Mouse (Mus musculus): ENCODE data around the gene Abcg5. TPM values are rescaled to one million over a fixed set of nuclear protein-coding genes. Genes with fewer than 3 reads are reported as not detected.

Gene Abcg5
- polyA plus RNA-seq, 1 experiment from 2014 or later = 0.43 TPM

- no peak for ATAC-seq (replicated peaks; ENCODE audit: insufficient number of reproducible peaks, low FRiP score, low TSS enrichment)
- no peaks in the 10 kb centered on the region; the same call in none of the 2 replicates for H3K27me3 ChIP-seq (ENCODE audit: control insufficient read depth, insufficient read depth, low read length)
- WGBS (ENCODE audit: insufficient replicate concordance) = 66% methylated on average over 2 of the region's 2 CpGs
Observed at GRCm38 (mm10) chr17:84693741-84694140, 10.9 kb upstream of the Abcg5 start.

GRCm38 (mm10) chr17:84690111-84690510 lies 7.3 kb upstream of the Abcg5 start:
- H3K4me3 ChIP-seq (ENCODE audit: low read depth, low read length) = no peak overlapping the region
- H3K27ac ChIP-seq (ENCODE audit: low read depth, low read length) = no peak overlapping the region
- no peaks in the 10 kb centered on the region for H3K9me3 ChIP-seq (replicated peaks; ENCODE audit: control insufficient read depth, low read length)
- no peaks in the 10 kb centered on the region; the same call in 1 of the 2 replicates for H3K27me3 ChIP-seq (ENCODE audit: control insufficient read depth, insufficient read depth, low read length)
- H3K4me1 ChIP-seq (ENCODE audit: control insufficient read depth, insufficient read depth, low read length) = no peaks in the 10 kb centered on the region
- no peak for ATAC-seq (replicated peaks; ENCODE audit: insufficient number of reproducible peaks, low FRiP score, low TSS enrichment)
- H3K9ac ChIP-seq (ENCODE audit: low read depth, low read length) = no peak overlapping the region
- no peaks in the 10 kb centered on the region for H3K36me3 ChIP-seq (ENCODE audit: control insufficient read depth, insufficient read depth, low read length)
- WGBS (ENCODE audit: insufficient replicate concordance) = 73% methylated on average over 5 of the region's 5 CpGs
- H3K4me2 ChIP-seq = no peak overlapping the region

More at GRCm38 (mm10) chr17:84693741-84694140, 10.9 kb upstream of the Abcg5 start:
- H3K9ac ChIP-seq (ENCODE audit: low read depth, low read length) = no peak overlapping the region
- H3K4me2 ChIP-seq = no peak overlapping the region
- H3K27ac ChIP-seq (ENCODE audit: low read depth, low read length) = no peak overlapping the region
- H3K4me1 ChIP-seq (ENCODE audit: control insufficient read depth, insufficient read depth, low read length) = no peaks in the 10 kb centered on the region
- no peak overlapping the region for H3K4me3 ChIP-seq (ENCODE audit: low read depth, low read length)
- H3K9me3 ChIP-seq (replicated peaks; ENCODE audit: control insufficient read depth, low read length) = no peaks in the 10 kb centered on the region
- H3K36me3 ChIP-seq (ENCODE audit: control insufficient read depth, insufficient read depth, low read length) = no peaks in the 10 kb centered on the region

GRCm38 (mm10) chr17:84689316-84689715 lies 6.5 kb upstream of the Abcg5 start:
- 79% methylated on average over 5 of the region's 5 CpGs for WGBS (ENCODE audit: insufficient replicate concordance)

GRCm38 (mm10) chr17:84688834-84689233 lies 6.0 kb upstream of the Abcg5 start:
- Histone ChIP-seq H3K27me3 (ENCODE audit: control insufficient read depth, insufficient read depth, low read length) (no peaks in the 10 kb centered on the region; the same call in 1 of the 2 replicates), H3K9me3 (replicated peaks; ENCODE audit: control insufficient read depth, low read length) (no peaks in the 10 kb centered on the region), H3K36me3 (ENCODE audit: control insufficient read depth, insufficient read depth, low read length) (no peaks in the 10 kb centered on the region), H3K4me1 (ENCODE audit: control insufficient read depth, insufficient read depth, low read length) (no peaks in the 10 kb centered on the region), H3K4me3 (ENCODE audit: low read depth, low read length) (no peak overlapping the region), H3K27ac (ENCODE audit: low read depth, low read length) (no peak overlapping the region), H3K9ac (ENCODE audit: low read depth, low read length) (no peak overlapping the region), H3K4me2 (no peak overlapping the region)
- no peak for ATAC-seq (replicated peaks; ENCODE audit: insufficient number of reproducible peaks, low FRiP score, low TSS enrichment)
- 80% methylated on average over 11 of the region's 11 CpGs for WGBS (ENCODE audit: insufficient replicate concordance)

More at GRCm38 (mm10) chr17:84689316-84689715, 6.5 kb upstream of the Abcg5 start:
- Histone ChIP-seq H3K9me3 (replicated peaks; ENCODE audit: control insufficient read depth, low read length) (no peaks in the 10 kb centered on the region), H3K4me2 (no peak overlapping the region), H3K36me3 (ENCODE audit: control insufficient read depth, insufficient read depth, low read length) (no peaks in the 10 kb centered on the region), H3K27me3 (ENCODE audit: control insufficient read depth, insufficient read depth, low read length) (no peaks in the 10 kb centered on the region; the same call in 1 of the 2 replicates), H3K4me1 (ENCODE audit: control insufficient read depth, insufficient read depth, low read length) (no peaks in the 10 kb centered on the region), H3K4me3 (ENCODE audit: low read depth, low read length) (no peak overlapping the region), H3K27ac (ENCODE audit: low read depth, low read length) (no peak overlapping the region), H3K9ac (ENCODE audit: low read depth, low read length) (no peak overlapping the region)
- no peak for ATAC-seq (replicated peaks; ENCODE audit: insufficient number of reproducible peaks, low FRiP score, low TSS enrichment)

- H3K27me3 ChIP-seq (ENCODE audit: control insufficient read depth, insufficient read depth, low read length) = no peaks in the 10 kb centered on the region; the same call in 1 of the 2 replicates
- ATAC-seq (replicated peaks; ENCODE audit: insufficient number of reproducible peaks, low FRiP score, low TSS enrichment) = no peak
- H3K9me3 ChIP-seq (replicated peaks; ENCODE audit: control insufficient read depth, low read length) = no peaks in the 10 kb centered on the region
- H3K4me3 ChIP-seq (ENCODE audit: low read depth, low read length) = no peak overlapping the region
- no peaks in the 10 kb centered on the region for H3K4me1 ChIP-seq (ENCODE audit: control insufficient read depth, insufficient read depth, low read length)
- H3K27ac ChIP-seq (ENCODE audit: low read depth, low read length) = no peak overlapping the region
- H3K36me3 ChIP-seq (ENCODE audit: control insufficient read depth, insufficient read depth, low read length) = no peaks in the 10 kb centered on the region
- 76% methylated on average over 5 of the region's 5 CpGs for WGBS (ENCODE audit: insufficient replicate concordance)
- H3K9ac ChIP-seq (ENCODE audit: low read depth, low read length) = no peak overlapping the region
- no peak overlapping the region for H3K4me2 ChIP-seq
Observed at GRCm38 (mm10) chr17:84687994-84688393, 5.2 kb upstream of the Abcg5 start.

GRCm38 (mm10) chr17:84685286-84685685 lies 2.5 kb upstream of the Abcg5 start:
- WGBS (ENCODE audit: insufficient replicate concordance) = 82% methylated on average over 4 of the region's 4 CpGs

GRCm38 (mm10) chr17:84684284-84684683 lies 1.5 kb upstream of the Abcg5 start:
- no peaks in the 10 kb centered on the region for H3K27me3 ChIP-seq (ENCODE audit: control insufficient read depth, insufficient read depth, low read length)
- H3K9ac ChIP-seq (ENCODE audit: low read depth, low read length) = no peak overlapping the region
- H3K27ac ChIP-seq (ENCODE audit: low read depth, low read length) = no peak overlapping the region
- no peak overlapping the region for H3K4me3 ChIP-seq (ENCODE audit: low read depth, low read length)
- H3K9me3 ChIP-seq (replicated peaks; ENCODE audit: control insufficient read depth, low read length) = no peaks in the 10 kb centered on the region
- no peak overlapping the region for H3K4me2 ChIP-seq
- no peaks in the 10 kb centered on the region for H3K4me1 ChIP-seq (ENCODE audit: control insufficient read depth, insufficient read depth, low read length)
- H3K36me3 ChIP-seq (ENCODE audit: control insufficient read depth, insufficient read depth, low read length) = no peaks in the 10 kb centered on the region
- no peak for ATAC-seq (replicated peaks; ENCODE audit: insufficient number of reproducible peaks, low FRiP score, low TSS enrichment)
- WGBS (ENCODE audit: insufficient replicate concordance) = 36% methylated on average over 6 of the region's 6 CpGs

More at GRCm38 (mm10) chr17:84685286-84685685, 2.5 kb upstream of the Abcg5 start:
- H3K9me3 ChIP-seq (replicated peaks; ENCODE audit: control insufficient read depth, low read length) = no peaks in the 10 kb centered on the region
- H3K27me3 ChIP-seq (ENCODE audit: control insufficient read depth, insufficient read depth, low read length) = no peaks in the 10 kb centered on the region
- H3K27ac ChIP-seq (ENCODE audit: low read depth, low read length) = no peak overlapping the region
- H3K36me3 ChIP-seq (ENCODE audit: control insufficient read depth, insufficient read depth, low read length) = no peaks in the 10 kb centered on the region
- H3K4me1 ChIP-seq (ENCODE audit: control insufficient read depth, insufficient read depth, low read length) = no peaks in the 10 kb centered on the region
- H3K4me2 ChIP-seq = no peak overlapping the region
- no peak overlapping the region for H3K9ac ChIP-seq (ENCODE audit: low read depth, low read length)
- H3K4me3 ChIP-seq (ENCODE audit: low read depth, low read length) = no peak overlapping the region
- ATAC-seq (replicated peaks; ENCODE audit: insufficient number of reproducible peaks, low FRiP score, low TSS enrichment) = no peak

GRCm38 (mm10) chr17:84681670-84682069 lies 1.1 kb downstream of the Abcg5 start:
- no peak overlapping the region for H3K4me3 ChIP-seq (ENCODE audit: low read depth, low read length)
- no peaks in the 10 kb centered on the region for H3K27me3 ChIP-seq (ENCODE audit: control insufficient read depth, insufficient read depth, low read length)
- no peak overlapping the region for H3K4me2 ChIP-seq
- no peak overlapping the region for H3K9ac ChIP-seq (ENCODE audit: low read depth, low read length)
- H3K27ac ChIP-seq (ENCODE audit: low read depth, low read length) = no peak overlapping the region
- 82% methylated on average over 3 of the region's 3 CpGs for WGBS (ENCODE audit: insufficient replicate concordance)
- no peaks in the 10 kb centered on the region for H3K36me3 ChIP-seq (ENCODE audit: control insufficient read depth, insufficient read depth, low read length)
- H3K4me1 ChIP-seq (ENCODE audit: control insufficient read depth, insufficient read depth, low read length) = no peaks in the 10 kb centered on the region
- no peak for ATAC-seq (replicated peaks; ENCODE audit: insufficient number of reproducible peaks, low FRiP score, low TSS enrichment)
- H3K9me3 ChIP-seq (replicated peaks; ENCODE audit: control insufficient read depth, low read length) = no peaks in the 10 kb centered on the region

- Histone ChIP-seq H3K36me3 (ENCODE audit: control insufficient read depth, insufficient read depth, low read length) (no peaks in the 10 kb centered on the region), H3K4me3 (ENCODE audit: low read depth, low read length) (no peak overlapping the region), H3K27me3 (ENCODE audit: control insufficient read depth, insufficient read depth, low read length) (peaks cover 3% of the 10 kb centered on the region; the same call in 1 of the 2 replicates), H3K9ac (ENCODE audit: low read depth, low read length) (no peak overlapping the region), H3K9me3 (replicated peaks; ENCODE audit: control insufficient read depth, low read length) (no peaks in the 10 kb centered on the region), H3K4me1 (ENCODE audit: control insufficient read depth, insufficient read depth, low read length) (no peaks in the 10 kb centered on the region), H3K4me2 (no peak overlapping the region), H3K27ac (ENCODE audit: low read depth, low read length) (no peak overlapping the region)
- no peak for ATAC-seq (replicated peaks; ENCODE audit: insufficient number of reproducible peaks, low FRiP score, low TSS enrichment)
- WGBS (ENCODE audit: insufficient replicate concordance) = 87% methylated on average over 11 of the region's 11 CpGs
Observed at GRCm38 (mm10) chr17:84677595-84677994, 5.2 kb downstream of the Abcg5 start.

All from heart, embryonic 11.5 days (tissue).